Mouse (Mus musculus) retina, postnatal 1 day (tissue): ENCODE results near the gene Mmrn1.
"Not testable (repeated sequence)": the region's sequence is repeated elsewhere in the genome, so short reads cannot be mapped to it uniquely, and the experiment has no call there.

Experiments
- DNase-seq: peaks from one replicate; pipeline ENCODE4 v3.0.0-alpha.2; 2012

The Mmrn1 gene

DNA sequence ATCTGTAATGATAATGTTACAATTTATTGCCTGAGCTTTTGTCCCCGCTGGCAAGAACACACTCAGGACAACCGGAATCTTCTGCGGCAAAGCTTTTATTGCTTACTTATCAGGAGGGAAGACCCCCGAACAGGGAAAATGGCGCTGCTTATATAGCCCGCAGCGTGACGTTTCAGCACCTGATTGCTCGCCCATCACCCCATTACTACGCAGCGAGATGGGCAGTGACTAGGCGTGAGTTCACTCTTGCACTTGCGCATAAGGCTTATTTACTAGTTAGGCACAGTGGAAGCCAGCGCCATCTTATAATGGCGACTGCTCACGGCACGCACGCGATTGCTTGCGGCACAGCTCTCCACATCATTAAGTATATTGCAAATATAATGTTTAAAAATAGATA, at the start of gene Mmrn1:
Gene Mmrn1 (plus strand): TSS at position 301 of the 400 bp plus-strand sequence.
- not testable (repeated sequence) for DNase-seq

GRCm38 (mm10) chr6:60880362-60880761, 44.4 kb upstream of the Mmrn1 start:
- DNase-seq = no peak

- DNase-seq = no peak
Measured at GRCm38 (mm10) chr6:60881534-60881933, 43.2 kb upstream of the Mmrn1 start.

DNA sequence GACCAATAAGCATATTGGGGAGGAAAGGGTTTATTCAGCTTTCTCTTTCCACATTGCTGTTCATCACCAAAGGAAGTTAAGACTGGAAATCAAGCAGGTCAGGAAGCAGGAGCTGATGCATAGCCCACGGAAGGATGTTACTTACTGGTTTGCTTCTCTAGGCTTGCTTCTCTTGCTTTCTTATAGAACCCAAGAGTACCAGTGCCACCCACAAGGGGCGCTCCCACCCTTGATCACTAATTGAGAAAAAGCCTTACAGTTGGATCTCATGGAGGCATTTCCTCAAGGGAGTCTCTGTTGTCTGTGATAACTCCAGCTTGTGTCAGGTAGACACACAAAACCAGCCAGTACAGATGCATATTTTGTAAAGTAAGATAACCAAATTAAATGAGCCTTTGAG, 17.5 kb upstream of the Mmrn1 start:
- no peak for DNase-seq

GRCm38 (mm10) chr6:60931364-60931763, 6.6 kb downstream of the Mmrn1 start:
- peak; percentile 55 for DNase-seq

- DNase-seq = no peak
Measured at GRCm38 (mm10) chr6:60934835-60935234, 10.1 kb downstream of the Mmrn1 start.

DNA sequence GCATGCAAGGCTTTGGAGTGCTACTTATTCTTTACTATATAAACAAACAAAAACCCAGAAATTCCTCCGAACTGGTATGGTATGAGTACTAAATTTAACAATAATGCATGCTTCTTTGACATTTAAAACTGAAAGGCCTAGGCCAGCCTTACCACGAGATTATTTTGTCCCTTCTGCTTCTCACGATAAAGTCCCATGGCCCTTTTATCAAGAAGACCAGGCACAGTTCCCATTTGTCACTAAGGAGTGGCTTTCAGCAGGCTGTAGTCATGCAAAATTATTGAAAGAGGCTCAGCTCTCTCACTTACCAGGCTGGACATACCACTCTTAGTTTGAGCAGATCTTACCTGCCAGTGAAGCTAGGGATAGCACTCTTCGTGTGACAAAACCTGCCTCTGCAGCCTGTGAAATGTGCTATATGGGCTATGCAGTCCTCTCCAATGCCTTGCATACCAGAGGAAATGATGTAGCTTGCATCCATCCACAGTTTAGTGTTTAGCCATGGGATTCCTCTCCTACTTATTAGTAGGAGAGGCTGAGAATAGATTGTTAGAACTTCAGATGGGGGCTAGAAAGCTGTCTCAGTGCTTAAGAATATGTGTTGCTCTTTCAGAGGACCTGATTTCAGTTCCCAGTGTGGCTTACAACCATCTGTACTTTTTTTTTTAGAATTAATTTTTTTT, 10.8 kb downstream of the Mmrn1 start:
- DNase-seq = no peak

- DNase-seq = no peak
Measured at GRCm38 (mm10) chr6:60944178-60944577, 19.4 kb downstream of the Mmrn1 start.

DNA sequence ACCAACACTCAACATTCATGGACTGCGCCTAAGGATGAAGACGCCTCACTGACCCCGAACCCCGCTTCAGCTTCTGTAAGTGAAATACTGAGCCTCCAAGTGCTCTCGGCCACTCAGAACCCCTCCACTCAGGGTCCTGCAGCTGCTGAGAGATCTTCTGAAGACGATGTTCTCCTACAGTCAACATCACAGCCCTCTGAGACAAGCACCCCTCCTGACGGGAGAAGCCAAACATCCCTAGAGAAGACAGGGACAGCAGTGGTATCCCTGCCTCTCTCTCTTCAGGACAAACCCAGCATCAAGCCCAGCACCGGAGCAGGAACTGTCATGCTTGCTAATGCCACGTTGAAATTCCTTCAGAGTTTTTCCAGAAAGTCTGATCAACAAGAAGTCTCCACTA, 19.8 kb downstream of the Mmrn1 start:
- no peak for DNase-seq

- DNase-seq = peak; percentile 53
Measured at GRCm38 (mm10) chr6:60950415-60950814, 25.6 kb downstream of the Mmrn1 start.

GRCm38 (mm10) chr6:60961285-60961684, 36.5 kb downstream of the Mmrn1 start:
- DNase-seq = peak; percentile 26

GRCm38 (mm10) chr6:60961838-60962237, 37.1 kb downstream of the Mmrn1 start:
- no peak for DNase-seq

DNA sequence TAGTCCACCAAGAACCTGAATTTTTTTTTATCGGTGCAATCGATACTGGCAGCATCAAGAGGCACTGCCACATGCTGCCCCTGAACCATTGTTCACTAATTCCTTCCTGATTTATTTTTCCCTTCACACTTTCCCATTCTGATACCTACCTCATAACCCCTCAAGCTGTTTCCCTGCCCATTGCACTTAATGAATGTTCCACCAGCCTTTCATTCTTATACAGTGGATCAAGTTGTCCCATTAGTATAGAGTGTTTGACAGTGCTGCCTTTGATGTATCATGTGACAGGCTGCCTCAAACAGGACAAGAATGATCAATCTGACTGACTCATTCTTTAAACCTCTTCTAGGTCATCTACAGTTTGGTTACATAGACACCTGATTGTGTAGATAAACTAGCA, 37.9 kb downstream of the Mmrn1 start:
- peak; percentile 57 for DNase-seq

DNA sequence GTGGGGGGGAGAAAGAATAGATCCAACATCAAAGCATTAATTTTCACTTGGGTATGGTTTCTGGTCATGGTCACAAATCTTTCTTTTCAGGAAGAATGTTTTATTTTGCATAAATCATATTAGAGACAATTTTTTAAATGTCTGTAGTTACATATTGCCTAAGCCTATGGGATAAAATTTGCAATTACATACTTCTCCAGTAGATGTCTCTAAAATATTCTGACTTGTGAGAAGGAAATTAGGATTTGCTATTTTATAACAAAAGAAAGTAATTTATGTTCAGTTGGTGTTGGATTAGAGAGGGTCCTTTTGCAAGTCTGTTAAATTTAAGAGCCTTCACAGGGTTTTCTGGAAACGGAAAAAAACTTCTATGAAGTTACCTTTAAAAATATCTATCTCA, 39.0 kb downstream of the Mmrn1 start:
- DNase-seq = no peak

GRCm38 (mm10) chr6:60966931-60967330, 42.2 kb downstream of the Mmrn1 start:
- no peak for DNase-seq

- DNase-seq = peak; percentile 20
Measured at GRCm38 (mm10) chr6:60969407-60969806, 44.6 kb downstream of the Mmrn1 start.

DNA sequence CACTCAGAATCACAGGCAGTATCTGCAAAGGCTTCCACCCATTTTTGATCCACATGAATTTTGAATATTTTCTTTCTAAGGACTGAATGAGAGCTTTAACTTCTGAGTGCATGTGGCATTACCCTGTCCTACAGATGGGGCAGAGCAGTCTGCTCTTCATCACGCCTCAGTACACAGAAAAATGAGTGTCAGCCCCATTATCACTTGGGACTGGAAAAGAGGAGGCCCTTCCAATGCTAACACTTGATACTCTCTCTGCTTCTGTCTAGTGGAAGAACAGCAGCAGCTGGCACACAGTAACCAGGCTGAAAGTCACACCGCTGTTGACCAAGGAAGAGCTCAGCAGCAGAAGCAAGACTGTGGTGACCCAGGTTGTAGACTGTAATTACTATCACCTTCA, 46.0 kb downstream of the Mmrn1 start:
- peak; percentile 84 for DNase-seq

- no peak for DNase-seq
Measured at GRCm38 (mm10) chr6:60978610-60979009, 53.8 kb downstream of the Mmrn1 start.

GRCm38 (mm10) chr6:60979039-60979438, 54.3 kb downstream of the Mmrn1 start:
- no peak for DNase-seq

DNA sequence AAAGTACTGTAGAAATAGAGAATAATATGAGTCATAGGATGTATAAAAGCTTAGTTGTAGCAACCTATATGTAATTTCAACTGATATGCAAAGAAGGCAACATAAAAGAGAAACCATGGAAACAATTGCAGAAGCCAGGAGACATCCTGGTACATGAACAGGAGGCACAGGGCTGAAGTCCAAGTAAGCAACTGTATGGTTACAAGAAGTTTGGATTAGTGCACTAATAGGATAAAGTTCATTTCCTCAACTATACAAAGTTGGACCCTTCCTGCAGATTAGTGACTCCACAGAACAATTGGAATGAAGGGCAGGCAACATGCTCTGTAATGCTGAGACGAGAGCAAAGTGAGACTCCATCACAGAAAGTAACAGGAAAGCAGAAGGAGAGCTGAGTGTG, 59.6 kb downstream of the Mmrn1 start:
- DNase-seq = no peak

GRCm38 (mm10) chr6:60985919-60986318, 61.1 kb downstream of the Mmrn1 start:
- DNase-seq = peak; percentile 42

GRCm38 (mm10) chr6:60986914-60987313, 62.1 kb downstream of the Mmrn1 start:
- DNase-seq = no peak

DNA sequence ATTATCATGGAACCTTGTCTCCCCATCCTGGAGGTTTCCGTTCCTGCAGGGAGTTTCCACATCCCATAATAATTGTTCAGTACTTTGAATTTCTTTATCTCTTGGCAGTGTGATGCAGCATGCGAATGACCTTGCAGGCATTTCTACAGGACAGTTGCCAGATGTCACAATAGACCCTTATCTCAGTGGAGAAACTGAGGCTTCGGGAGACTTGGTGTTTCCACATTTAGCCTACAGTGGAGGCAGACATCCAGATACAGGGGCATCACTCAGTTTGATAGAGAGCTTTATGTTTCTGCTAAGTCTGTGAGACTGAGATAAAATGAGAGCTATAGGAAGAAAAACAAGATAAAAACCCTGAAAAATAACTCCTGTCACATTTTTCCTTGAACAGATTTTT, 63.0 kb downstream of the Mmrn1 start:
- DNase-seq = no peak

- no peak for DNase-seq
Measured at GRCm38 (mm10) chr6:60992366-60992765, 67.6 kb downstream of the Mmrn1 start.

GRCm38 (mm10) chr6:60993386-60994108, 68.8 kb downstream of the Mmrn1 start:
- DNase-seq = no peak
